Mouse (Mus musculus): ENCODE results near the gene Ppip5k1. TPM values are rescaled to one million over a fixed set of nuclear protein-coding genes. Genes with fewer than 3 reads are reported as not detected.

Ppip5k1 gene
- polyA plus RNA-seq, 1 experiment from 2014 or later = 10.1 TPM

GRCm38 (mm10) chr2:121323041-121323440 lies 32.2 kb downstream of the Ppip5k1 start:
- Histone ChIP-seq H3K4me3 (ENCODE audit: low read depth, low read length) (no peak overlapping the region), H3K27me3 (replicated peaks; ENCODE audit: control insufficient read depth, insufficient read depth, low read length) (no peaks in the 10 kb centered on the region), H3K9ac (ENCODE audit: low read length) (no peak overlapping the region), H3K4me1 (ENCODE audit: control insufficient read depth, insufficient read depth, low read length) (no peaks in the 10 kb centered on the region), H3K9me3 (replicated peaks; ENCODE audit: control insufficient read depth, low read length) (no peaks in the 10 kb centered on the region), H3K27ac (ENCODE audit: low read depth, low read length) (no peak overlapping the region), H3K4me2 (ENCODE audit: low read length) (no peak overlapping the region), H3K36me3 (ENCODE audit: control insufficient read depth, insufficient read depth, low read length) (peaks cover 15% of the 10 kb centered on the region; the same call in 1 of the 2 replicates)
- no peak for ATAC-seq
- no peak for DNase-seq (ENCODE audit: low spot score)
- WGBS = 95% methylated on average over 10 of the region's 10 CpGs

GRCm38 (mm10) chr2:121316278-121316677 lies 38.9 kb downstream of the Ppip5k1 start:
- no peak overlapping the region for H3K9ac ChIP-seq (ENCODE audit: low read length)
- no peak overlapping the region for H3K27ac ChIP-seq (ENCODE audit: low read depth, low read length)
- H3K36me3 ChIP-seq (ENCODE audit: control insufficient read depth, insufficient read depth, low read length) = peaks cover 9% of the 10 kb centered on the region; the same call in 1 of the 2 replicates
- ATAC-seq (no peak), DNase-seq (ENCODE audit: low spot score) (no peak)
- H3K4me3 ChIP-seq (ENCODE audit: low read depth, low read length) = no peak overlapping the region
- WGBS = 88% methylated on average over 8 of the region's 8 CpGs
- no peak overlapping the region for H3K4me2 ChIP-seq (ENCODE audit: low read length)
- H3K27me3 ChIP-seq (replicated peaks; ENCODE audit: control insufficient read depth, insufficient read depth, low read length) = no peaks in the 10 kb centered on the region
- no peaks in the 10 kb centered on the region for H3K9me3 ChIP-seq (replicated peaks; ENCODE audit: control insufficient read depth, low read length)
- H3K4me1 ChIP-seq (ENCODE audit: control insufficient read depth, insufficient read depth, low read length) = no peaks in the 10 kb centered on the region

- no peak overlapping the region for H3K4me2 ChIP-seq (ENCODE audit: low read length)
- H3K36me3 ChIP-seq (ENCODE audit: control insufficient read depth, insufficient read depth, low read length) = peaks cover 60% of the 10 kb centered on the region
- no peaks in the 10 kb centered on the region for H3K9me3 ChIP-seq (replicated peaks; ENCODE audit: control insufficient read depth, low read length)
- DNase-seq (ENCODE audit: low spot score) (no peak), ATAC-seq (no peak)
- no peak overlapping the region for H3K4me3 ChIP-seq (ENCODE audit: low read depth, low read length)
- no peaks in the 10 kb centered on the region for H3K27me3 ChIP-seq (replicated peaks; ENCODE audit: control insufficient read depth, insufficient read depth, low read length)
- no peaks in the 10 kb centered on the region for H3K4me1 ChIP-seq (ENCODE audit: control insufficient read depth, insufficient read depth, low read length)
- H3K27ac ChIP-seq (ENCODE audit: low read depth, low read length) = no peak overlapping the region
- H3K9ac ChIP-seq (ENCODE audit: low read length) = no peak overlapping the region
- WGBS = 51% methylated on average over 5 of the region's 5 CpGs
These were observed 46.2 kb downstream of the Ppip5k1 start for GRCm38 (mm10) chr2:121308997-121309416.

- DNase-seq (ENCODE audit: low spot score) = no peak
- H3K36me3 ChIP-seq (ENCODE audit: control insufficient read depth, insufficient read depth, low read length) = peaks cover 62% of the 10 kb centered on the region
- no peak for ATAC-seq
- peaks cover 25% of the 10 kb centered on the region for H3K4me1 ChIP-seq (ENCODE audit: control insufficient read depth, insufficient read depth, low read length)
- no peaks in the 10 kb centered on the region for H3K9me3 ChIP-seq (replicated peaks; ENCODE audit: control insufficient read depth, low read length)
- no peak overlapping the region for H3K27ac ChIP-seq (ENCODE audit: low read depth, low read length)
- H3K27me3 ChIP-seq (replicated peaks; ENCODE audit: control insufficient read depth, insufficient read depth, low read length) = no peaks in the 10 kb centered on the region
- 86% methylated on average over 10 of the region's 10 CpGs for WGBS
- H3K4me3 ChIP-seq (ENCODE audit: low read depth, low read length) = no peak overlapping the region
- no peak overlapping the region for H3K4me2 ChIP-seq (ENCODE audit: low read length)
- no peak overlapping the region for H3K9ac ChIP-seq (ENCODE audit: low read length)
These were observed 55.2 kb downstream of the Ppip5k1 start for GRCm38 (mm10) chr2:121300036-121300435.

GRCm38 (mm10) chr2:121299471-121299870 lies 55.7 kb downstream of the Ppip5k1 start:
- DNase-seq (ENCODE audit: low spot score) (no peak), ATAC-seq (no peak)
- Histone ChIP-seq H3K4me3 (ENCODE audit: low read depth, low read length) (no peak overlapping the region), H3K27ac (ENCODE audit: low read depth, low read length) (no peak overlapping the region), H3K36me3 (ENCODE audit: control insufficient read depth, insufficient read depth, low read length) (peaks cover 57% of the 10 kb centered on the region), H3K9me3 (replicated peaks; ENCODE audit: control insufficient read depth, low read length) (no peaks in the 10 kb centered on the region), H3K9ac (ENCODE audit: low read length) (no peak overlapping the region), H3K4me2 (ENCODE audit: low read length) (no peak overlapping the region), H3K4me1 (ENCODE audit: control insufficient read depth, insufficient read depth, low read length) (peaks cover 30% of the 10 kb centered on the region), H3K27me3 (replicated peaks; ENCODE audit: control insufficient read depth, insufficient read depth, low read length) (no peaks in the 10 kb centered on the region)
- 93% methylated on average over 17 of the region's 17 CpGs for WGBS

- Histone ChIP-seq H3K4me3 (ENCODE audit: low read depth, low read length) (no peak overlapping the region), H3K4me1 (ENCODE audit: control insufficient read depth, insufficient read depth, low read length) (peaks cover 34% of the 10 kb centered on the region)
These were observed 57.1 kb downstream of the Ppip5k1 start for GRCm38 (mm10) chr2:121298131-121298530.

GRCm38 (mm10) chr2:121297701-121298100 lies 57.5 kb downstream of the Ppip5k1 start:
- H3K36me3 ChIP-seq (ENCODE audit: control insufficient read depth, insufficient read depth, low read length) = peaks cover 39% of the 10 kb centered on the region
- 10% methylated on average over 9 of the region's 9 CpGs for WGBS
- H3K27ac ChIP-seq (ENCODE audit: low read depth, low read length) = 0 out of 2 replicates have a peak overlapping the region, but pooled peaks have one; percentile 9
- no peaks in the 10 kb centered on the region for H3K9me3 ChIP-seq (replicated peaks; ENCODE audit: control insufficient read depth, low read length)
- no peaks in the 10 kb centered on the region for H3K27me3 ChIP-seq (replicated peaks; ENCODE audit: control insufficient read depth, insufficient read depth, low read length)
- ATAC-seq (no peak), DNase-seq (ENCODE audit: low spot score) (peak; percentile 21)
- H3K9ac ChIP-seq (ENCODE audit: low read length) = peak overlapping the region; percentile 21
- H3K4me3 ChIP-seq (ENCODE audit: low read depth, low read length) = no peak overlapping the region
- H3K4me2 ChIP-seq (ENCODE audit: low read length) = peak overlapping the region; percentile 84
- H3K4me1 ChIP-seq (ENCODE audit: control insufficient read depth, insufficient read depth, low read length) = peaks cover 34% of the 10 kb centered on the region

More at GRCm38 (mm10) chr2:121298131-121298530, 57.1 kb downstream of the Ppip5k1 start:
- no peaks in the 10 kb centered on the region for H3K9me3 ChIP-seq (replicated peaks; ENCODE audit: control insufficient read depth, low read length)
- peak; percentile 46 for DNase-seq (ENCODE audit: low spot score)
- H3K9ac ChIP-seq (ENCODE audit: low read length) = peak overlapping the region; percentile 21; the same call in 1 of the 2 replicates
- ATAC-seq = no peak
- H3K27ac ChIP-seq (ENCODE audit: low read depth, low read length) = 0 out of 2 replicates have a peak overlapping the region, but pooled peaks have one; percentile 9
- no peaks in the 10 kb centered on the region for H3K27me3 ChIP-seq (replicated peaks; ENCODE audit: control insufficient read depth, insufficient read depth, low read length)
- WGBS = under 1% methylated on average over 8 of the region's 8 CpGs
- peak overlapping the region; percentile 84 for H3K4me2 ChIP-seq (ENCODE audit: low read length)
- peaks cover 43% of the 10 kb centered on the region for H3K36me3 ChIP-seq (ENCODE audit: control insufficient read depth, insufficient read depth, low read length)

GRCm38 (mm10) chr2:121296754-121297231 lies 58.4 kb downstream of the Ppip5k1 start:
- peak overlapping the region; percentile 71 for H3K9ac ChIP-seq (ENCODE audit: low read length)
- H3K27ac ChIP-seq (ENCODE audit: low read depth, low read length) = peak overlapping the region; percentile 81
- peaks cover 34% of the 10 kb centered on the region for H3K4me1 ChIP-seq (ENCODE audit: control insufficient read depth, insufficient read depth, low read length)
- 15% methylated on average over 6 of the region's 6 CpGs for WGBS
- H3K4me2 ChIP-seq (ENCODE audit: low read length) = peak overlapping the region; percentile 84
- peaks cover 30% of the 10 kb centered on the region for H3K36me3 ChIP-seq (ENCODE audit: control insufficient read depth, insufficient read depth, low read length)
- H3K27me3 ChIP-seq (replicated peaks; ENCODE audit: control insufficient read depth, insufficient read depth, low read length) = no peaks in the 10 kb centered on the region
- DNase-seq (ENCODE audit: low spot score) (peak; percentile 16), ATAC-seq (no peak)
- H3K4me3 ChIP-seq (ENCODE audit: low read depth, low read length) = peak overlapping the region; percentile 52
- H3K9me3 ChIP-seq (replicated peaks; ENCODE audit: control insufficient read depth, low read length) = no peaks in the 10 kb centered on the region

Measured in forebrain, embryonic 14.5 days (tissue).